Mouse (Mus musculus) ovary, postnatal 36 days (tissue): ENCODE measurements around the gene Slc25a1.
"Not testable (repeated sequence)": the region's sequence is repeated elsewhere in the genome, so short reads cannot be mapped to it uniquely, and the experiment has no call there.

Experiments
- DNase-seq: peaks from one replicate; pipeline ENCODE4 v3.0.0; 2022; ENCODE audit warnings: low spot score, mixed read lengths

Slc25a1 gene

DNA sequence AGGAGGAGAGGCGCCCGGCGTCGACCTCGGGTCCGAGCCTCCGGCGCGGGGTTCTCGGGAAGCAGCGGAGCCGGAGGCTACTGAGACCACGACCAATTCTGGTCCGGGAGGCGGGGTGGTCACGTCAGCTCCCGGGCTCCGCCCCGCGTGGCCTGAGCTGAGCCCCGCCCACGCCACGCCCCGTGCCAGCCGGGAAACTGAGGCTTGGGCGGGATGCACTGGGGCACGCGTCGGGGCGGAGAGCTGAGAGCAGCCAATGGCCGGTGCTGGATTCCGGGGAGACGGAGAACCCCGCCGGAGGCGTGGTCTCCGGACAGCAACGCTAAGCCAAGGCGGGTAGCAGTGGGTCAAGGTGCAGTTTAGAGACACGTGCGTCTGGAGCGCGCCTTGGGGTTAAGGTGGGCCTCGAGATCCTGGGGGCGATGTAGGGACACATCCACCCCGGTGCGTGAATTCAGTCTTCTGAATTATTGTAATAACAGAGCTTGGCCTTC is at the start of gene Slc25a1:
Slc25a1 (minus strand) TSS at position 133 of the 494 bp plus-strand sequence.
- DNase-seq: peak; percentile 87

- DNase-seq: no peak
These were observed 43.8 kb upstream of the Slc25a1 start for GRCm38 (mm10) chr16:17971853-17972252.

DNA sequence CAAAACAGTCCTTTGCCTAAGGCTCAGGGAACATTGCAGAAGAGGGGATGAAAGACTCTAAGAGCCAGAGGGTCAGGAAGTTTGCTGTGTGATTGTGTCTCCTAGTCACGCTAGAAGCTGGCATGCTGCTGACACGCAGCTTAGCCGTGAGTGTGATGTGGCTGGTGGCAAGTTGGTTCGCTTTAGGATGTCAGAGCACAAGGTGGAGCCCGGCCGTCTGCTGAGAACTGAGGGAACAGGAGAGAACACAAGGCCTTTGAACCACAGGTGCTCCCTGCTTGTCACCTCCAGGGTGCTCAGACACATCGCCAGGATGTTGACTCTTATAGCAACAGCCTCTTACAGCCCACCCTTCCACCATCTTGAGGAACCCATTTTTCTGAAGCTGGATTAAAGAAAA is 34.1 kb upstream of the Slc25a1 start:
- no peak for DNase-seq

- DNase-seq: not testable (repeated sequence)
These were observed 28.1 kb upstream of the Slc25a1 start for GRCm38 (mm10) chr16:17956052-17956638.

DNA sequence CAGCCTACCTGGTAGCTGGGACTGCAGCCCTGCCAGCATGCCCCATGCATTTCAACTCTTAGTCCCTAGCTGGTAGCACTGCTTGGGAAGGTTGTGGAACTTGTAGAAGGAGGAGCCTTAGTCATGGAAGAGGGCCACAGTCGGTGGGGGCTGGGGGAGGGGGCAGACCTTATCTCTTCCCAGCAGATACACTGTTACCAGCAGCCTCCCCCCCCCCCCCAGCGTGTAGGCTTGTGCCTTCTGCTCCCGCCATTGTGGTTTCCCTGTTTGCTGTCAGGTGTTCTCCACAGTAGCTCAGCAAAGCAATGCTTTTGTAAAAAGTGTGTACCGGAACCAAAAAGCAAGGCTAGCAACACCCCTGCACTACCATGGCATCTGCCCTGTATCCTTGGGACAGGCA is 23.6 kb upstream of the Slc25a1 start:
- no peak for DNase-seq

DNA sequence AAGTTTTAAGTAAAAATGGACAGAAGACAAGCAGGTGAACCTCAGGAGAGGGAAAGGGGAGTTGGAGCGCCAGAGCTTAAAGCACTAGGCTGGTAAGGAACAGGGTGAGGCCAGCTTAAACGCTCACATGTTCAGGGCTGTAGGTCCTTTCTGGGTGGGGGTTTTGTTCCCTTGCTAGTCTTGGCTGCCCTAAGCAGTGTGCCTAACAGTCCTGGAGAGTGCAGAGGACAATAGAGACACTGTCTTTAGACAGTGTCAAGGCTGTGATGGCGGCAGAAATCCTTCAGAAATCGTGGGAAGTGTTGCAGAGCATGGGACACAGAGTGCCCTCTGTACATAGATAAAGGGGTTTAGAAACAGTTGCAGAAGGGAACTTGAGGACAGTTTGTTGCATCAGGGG is 22.0 kb upstream of the Slc25a1 start:
- DNase-seq: no peak

- no peak for DNase-seq
These were observed 21.4 kb upstream of the Slc25a1 start for GRCm38 (mm10) chr16:17949421-17949877.

GRCm38 (mm10) chr16:17945081-17945831 is 17.2 kb upstream of the Slc25a1 start:
- no peak for DNase-seq

DNA sequence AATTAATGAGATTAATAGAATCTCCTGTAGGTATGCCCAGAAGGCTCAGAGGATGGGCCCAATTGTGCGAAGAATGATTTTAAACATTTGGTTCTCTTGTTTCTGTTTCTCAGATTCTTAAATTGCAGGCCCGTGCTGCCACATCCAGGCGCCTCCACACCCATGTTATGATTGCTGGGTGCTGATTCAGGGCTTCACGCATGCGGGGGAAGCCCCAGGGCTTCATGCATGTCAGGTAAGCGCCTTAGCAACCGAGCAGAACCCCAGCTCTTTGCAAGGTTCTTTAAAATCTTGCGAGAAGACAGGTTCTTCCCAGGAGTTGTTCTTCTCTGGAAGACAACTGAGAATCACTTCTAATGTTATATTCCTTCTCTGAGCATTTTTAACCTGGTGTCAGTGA is 15.4 kb upstream of the Slc25a1 start:
- DNase-seq: no peak

DNA sequence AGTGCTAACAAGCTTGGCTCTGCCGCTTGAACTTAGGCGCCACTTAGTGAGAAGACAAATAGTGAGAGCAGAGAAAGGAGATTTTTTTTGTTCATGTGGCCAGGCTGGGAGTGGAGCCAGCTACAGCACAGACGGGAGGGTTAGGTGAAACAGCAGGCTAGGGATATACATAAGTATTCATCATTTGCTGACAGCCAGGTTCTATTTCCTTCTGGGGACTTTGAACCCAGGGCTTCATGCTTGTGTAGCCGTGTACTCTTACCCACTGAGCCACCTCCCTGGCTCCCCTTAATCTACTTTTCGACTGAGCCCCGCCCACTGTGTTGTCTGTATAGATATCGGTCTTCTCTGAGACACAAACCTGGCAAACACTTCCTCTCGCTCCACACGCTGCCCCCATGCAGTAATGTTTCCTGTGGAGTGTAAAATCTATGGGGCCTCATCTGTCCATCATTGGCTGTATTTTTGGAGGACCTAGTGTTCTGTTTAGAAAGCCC is 11.3 kb upstream of the Slc25a1 start:
- DNase-seq: no peak

DNA sequence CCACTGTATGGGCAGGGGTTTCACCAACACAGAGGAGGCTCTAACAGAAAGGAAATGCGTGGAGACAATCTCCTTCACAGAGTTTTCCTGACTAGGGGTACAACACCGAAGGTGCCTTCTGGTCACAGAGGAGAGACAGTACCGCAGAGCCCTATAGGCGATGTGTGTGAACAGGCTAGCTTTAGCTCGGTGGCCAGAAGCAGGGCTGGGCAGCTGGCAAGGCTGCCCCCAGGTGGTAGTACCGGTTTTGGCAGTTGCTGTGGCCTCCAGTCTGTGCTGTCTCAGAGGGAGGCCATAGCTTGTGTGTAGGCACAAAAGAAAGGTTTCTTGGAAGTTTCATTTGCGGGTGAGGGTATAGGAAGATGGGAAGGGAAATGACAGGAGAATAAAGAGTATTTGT is 10.8 kb upstream of the Slc25a1 start:
- peak; percentile 77 for DNase-seq

GRCm38 (mm10) chr16:17938187-17938586 is 10.2 kb upstream of the Slc25a1 start:
- no peak for DNase-seq

GRCm38 (mm10) chr16:17936776-17937175 is 8.8 kb upstream of the Slc25a1 start:
- DNase-seq: no peak

- no peak for DNase-seq
These were observed 6.5 kb upstream of the Slc25a1 start for GRCm38 (mm10) chr16:17934445-17934910.

- DNase-seq: no peak
These were observed 5.8 kb upstream of the Slc25a1 start for GRCm38 (mm10) chr16:17933594-17934444.

- DNase-seq: no peak
These were observed 4.0 kb upstream of the Slc25a1 start for GRCm38 (mm10) chr16:17931906-17932460.

- no peak for DNase-seq
These were observed 1.6 kb upstream of the Slc25a1 start for GRCm38 (mm10) chr16:17929631-17930030.

DNA sequence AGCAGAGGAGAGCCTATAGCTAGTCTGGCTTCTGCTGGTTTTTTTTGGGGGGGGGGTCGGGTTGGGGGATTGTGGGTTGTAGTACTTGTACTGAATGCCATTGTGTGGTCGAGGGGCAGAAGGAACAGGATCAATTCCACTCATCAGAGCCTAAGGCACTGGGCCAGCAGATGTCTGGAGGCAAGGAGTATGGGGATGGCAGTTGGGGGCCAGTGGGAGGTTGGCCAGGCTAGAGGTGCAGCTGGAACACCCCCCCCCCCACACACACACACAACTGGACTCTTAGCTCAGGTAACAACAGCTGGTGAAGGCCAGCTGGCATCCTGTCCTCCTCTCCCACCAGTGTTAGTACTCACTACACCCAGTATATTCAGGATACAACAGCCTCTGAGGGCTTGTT is 1.2 kb upstream of the Slc25a1 start:
- no peak for DNase-seq

GRCm38 (mm10) chr16:17928627-17929104 is 647 bp upstream of the Slc25a1 start:
- DNase-seq: peak; percentile 79

DNA sequence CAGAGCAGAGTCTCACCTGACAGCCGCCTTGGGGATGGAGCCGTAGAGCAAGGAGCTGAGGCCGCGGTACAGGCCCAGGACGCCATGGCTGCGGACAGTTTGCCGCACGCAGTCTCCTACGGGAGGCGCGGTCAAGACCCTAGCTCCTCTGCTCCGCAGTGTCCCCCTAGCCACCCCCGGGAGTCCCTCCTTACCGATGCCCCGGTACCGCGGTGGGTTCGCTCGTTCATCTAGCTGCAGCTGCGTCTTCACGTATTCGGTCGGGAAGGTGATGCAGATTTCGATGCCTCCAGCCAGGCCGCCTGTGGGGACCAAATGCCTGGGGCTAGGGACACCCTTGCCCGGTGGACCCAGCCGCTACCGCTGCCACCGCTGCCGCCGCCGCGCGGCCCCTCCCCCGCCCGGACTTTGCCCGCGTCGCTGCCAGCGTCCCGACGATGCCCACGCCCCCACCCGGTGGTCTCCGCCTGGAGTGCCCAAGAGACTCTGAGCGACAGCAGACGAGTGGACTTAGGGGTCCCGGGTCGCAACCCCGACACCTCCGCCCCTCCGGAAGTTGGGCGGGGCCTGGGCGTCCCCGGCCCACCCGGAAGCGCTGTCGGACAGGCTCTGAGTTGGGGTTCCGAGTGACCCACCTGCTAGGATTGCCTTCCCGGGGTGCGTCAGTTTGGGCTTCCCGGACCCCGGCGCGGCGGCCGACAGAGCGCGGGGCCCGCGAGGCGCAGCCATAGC is 502 bp downstream of the Slc25a1 start:
- no peak for DNase-seq

- DNase-seq: no peak
These were observed 5.9 kb downstream of the Slc25a1 start for GRCm38 (mm10) chr16:17922163-17922538.
